Mouse (Mus musculus) spleen, adult 2 months (tissue): ENCODE data around the gene Rreb1. TPM values are rescaled to one million over a fixed set of nuclear protein-coding genes. Genes with fewer than 3 reads are reported as not detected.

Source experiments
- DNase-seq, 2 experiments: peaks; one replicate each; pipeline versions ENCODE4 v3.0.0 to v3.0.0-alpha.2; 2012 to 2021; ENCODE audit warnings: low spot score in 2 of 2, low read depth in 1 of 2
- H3K27ac ChIP-seq: fragments of 200-500 bp; 2 replicates; pipeline ENCODE4 v1.5.1; 2012; ENCODE audit warnings: low read length, inconsistent platforms; ENCODE audit not compliant: insufficient read depth
- H3K27me3 ChIP-seq: fragments of 200-500 bp; 2 replicates; pipeline ENCODE4 v1.6.1; 2012; ENCODE audit warnings: mild to moderate bottlenecking, moderate library complexity, low read length, inconsistent platforms; ENCODE audit not compliant: control insufficient read depth, insufficient read depth
- H3K36me3 ChIP-seq: fragments of 200-500 bp; 2 replicates; pipeline ENCODE4 v1.6.1; 2012; ENCODE audit warnings: mild to moderate bottlenecking, low read length, inconsistent platforms; ENCODE audit not compliant: control insufficient read depth, insufficient read depth
- H3K4me1 ChIP-seq: fragments of 200-500 bp; 2 replicates; pipeline ENCODE4 v1.6.1; 2011; ENCODE audit warnings: inconsistent platforms; ENCODE audit not compliant: control insufficient read depth, insufficient read depth, insufficient read length
- H3K4me3 ChIP-seq: fragments of 200-500 bp; 2 replicates; pipeline ENCODE4 v1.5.1; 2011; ENCODE audit warnings: mild to moderate bottlenecking, inconsistent platforms; ENCODE audit not compliant: insufficient read depth, insufficient read length; ENCODE audit errors: extremely low read depth
- CTCF ChIP-seq: fragments of 200-500 bp; IDR thresholded peaks from 2 replicates; pipeline ENCODE4 v1.5.1; 2011; ENCODE audit warnings: mild to moderate bottlenecking, inconsistent platforms; ENCODE audit not compliant: insufficient read depth, insufficient read length, insufficient replicate concordance; ENCODE audit errors: extremely low read depth
- POLR2A ChIP-seq: fragments of 200-500 bp; IDR thresholded peaks from 2 replicates; pipeline ENCODE4 v1.6.1; 2011; ENCODE audit warnings: low read depth, low read length, inconsistent platforms
- WGBS: fragments of 180-500 bp; shearing (Covaris S2); methylation state at CpG from one replicate; pipeline ENCODE4 v1.1.7; 2018; 5-methylcytosine and 5-hydroxymethylcytosine counted together
- polyA plus RNA-seq: library from polyadenylated mRNA; depleted of rRNA; stranded (reverse); fragments of >200 nt; gene quantifications from 2 replicates; pipeline ENCODE4 v1.2.3, GENCODE M21; 2012; rRNA removed

The Rreb1 gene
- polyA plus RNA-seq, 1 experiment: 15.5 TPM

DNA sequence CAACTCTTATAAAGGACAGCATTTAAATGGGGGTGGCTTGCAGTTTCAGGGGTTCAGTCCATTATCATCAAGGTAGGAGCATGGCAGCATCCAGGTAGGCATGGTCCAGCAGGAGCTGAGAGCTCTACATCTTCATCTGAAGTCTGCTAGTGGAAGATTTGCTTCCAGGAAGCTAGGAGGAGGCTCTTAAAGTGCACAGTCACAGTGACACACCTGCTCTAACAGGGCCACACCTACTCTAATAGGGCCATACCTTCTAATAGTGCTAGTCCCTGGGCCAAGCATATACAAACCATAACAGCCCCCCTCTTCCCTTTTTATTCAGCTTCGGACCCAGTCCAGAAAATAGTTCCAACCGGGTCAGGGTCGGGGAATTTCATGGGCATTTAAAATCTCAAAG is 221.5 kb downstream of the Rreb1 start:
- Histone ChIP-seq H3K4me3 (no peak overlapping the region), H3K36me3 (no peaks in the 10 kb centered on the region), H3K27ac (no peak overlapping the region), H3K4me1 (no peaks in the 10 kb centered on the region), H3K27me3 (no peaks in the 10 kb centered on the region)
- WGBS: 92% methylated on average over 3 of the region's 3 CpGs
- TF ChIP-seq CTCF (no peak), POLR2A (no peak)
- no peak for DNase-seq

Other genes starting within 250 kb of the Rreb1 start
- gene Ssr1, start 215.8 kb downstream of the Rreb1 start, polyA plus RNA-seq: 3.9 and 4.1 TPM in 2 replicates